Mouse (Mus musculus): Measurements from ENCODE around the gene Pth1r.

DNA sequence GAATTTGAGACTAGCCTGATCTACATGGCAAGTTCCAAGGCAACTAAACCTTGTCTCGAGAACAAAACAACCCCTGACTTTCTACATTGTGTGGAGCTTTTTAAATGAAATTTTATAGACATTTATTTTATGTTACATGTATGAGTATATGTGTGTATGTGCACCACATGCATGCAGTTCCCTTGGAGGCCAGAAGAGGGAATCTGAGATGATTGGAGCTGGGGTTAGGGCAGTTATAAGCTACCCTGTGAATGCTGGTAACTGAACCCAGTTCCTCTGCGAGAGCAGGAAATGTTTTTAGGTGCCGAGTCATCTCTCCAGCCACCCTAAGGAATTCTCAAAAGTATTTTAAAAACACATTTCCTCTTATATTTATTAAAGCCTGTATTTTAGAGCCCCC is 41.2 kb upstream of the Pth1r start:
- no peak for TF ChIP-seq CTCF (IDR thresholded peaks at IDR 0.05; ENCODE audit: low read depth)
- no peak for TF ChIP-seq EP300 (optimal IDR thresholded peaks at IDR 0.05)

Measured in stomach, postnatal 0 days (tissue).